Mouse (Mus musculus): ENCODE measurements around the gene Cblc. TPM values are rescaled to one million over a fixed set of nuclear protein-coding genes. Genes with fewer than 3 reads are reported as not detected.

The Cblc gene
- polyA plus RNA-seq, 1 experiment = 2.8 TPM

- Histone ChIP-seq H3K4me1 (replicated peaks; ENCODE audit: control insufficient read depth, insufficient read depth, low read length) (peaks cover 11% of the 10 kb centered on the region), H3K36me3 (ENCODE audit: control insufficient read depth, insufficient read depth, low read length) (no peaks in the 10 kb centered on the region), H3K4me3 (ENCODE audit: control insufficient read depth, insufficient read depth, low read length) (no peak overlapping the region), H3K27ac (ENCODE audit: control insufficient read depth, insufficient read depth, low read length) (no peak overlapping the region), H3K27me3 (ENCODE audit: control insufficient read depth, insufficient read depth, low read length) (no peaks in the 10 kb centered on the region; the same call in 1 of the 2 replicates)
- DNase-seq = no peak
- TF ChIP-seq CTCF (IDR thresholded peaks at IDR 0.05; ENCODE audit: borderline replicate concordance, control insufficient read depth, extremely low read depth, insufficient read depth, low read length, poor library complexity) (no peak), POLR2A (IDR thresholded peaks at IDR 0.05; ENCODE audit: control insufficient read depth, extremely low read depth, insufficient read depth, low read length, poor library complexity) (no peak)
- 90% methylated on average over 8 of the region's 8 CpGs for WGBS
These were observed 44.0 kb downstream of the Cblc start for GRCm38 (mm10) chr7:19752652-19753051.

DNA sequence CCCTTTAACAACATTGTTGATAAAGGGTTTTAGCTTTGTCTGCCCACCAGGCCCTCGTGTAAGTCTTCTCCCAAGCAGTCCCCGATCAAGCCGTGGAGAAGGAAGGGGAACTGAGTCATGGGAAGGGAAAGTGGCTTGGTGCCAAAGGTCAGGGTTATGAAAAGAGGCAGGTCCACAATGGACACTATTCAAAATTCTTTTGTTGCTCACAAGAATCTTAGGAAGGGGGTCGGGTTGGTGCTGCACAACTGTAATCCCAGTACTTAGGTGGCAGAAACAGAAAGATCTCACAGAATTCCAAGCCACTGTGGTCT lies 45.6 kb downstream of the Cblc start:
- H3K27me3 ChIP-seq (ENCODE audit: control insufficient read depth, insufficient read depth, low read length) = no peaks in the 10 kb centered on the region; the same call in 1 of the 2 replicates
- 63% methylated on average over 4 of the region's 4 CpGs for WGBS
- peaks cover 11% of the 10 kb centered on the region for H3K4me1 ChIP-seq (replicated peaks; ENCODE audit: control insufficient read depth, insufficient read depth, low read length)
- no peaks in the 10 kb centered on the region for H3K36me3 ChIP-seq (ENCODE audit: control insufficient read depth, insufficient read depth, low read length)
- H3K4me3 ChIP-seq (ENCODE audit: control insufficient read depth, insufficient read depth, low read length) = no peak overlapping the region
- TF ChIP-seq POLR2A (IDR thresholded peaks at IDR 0.05; ENCODE audit: control insufficient read depth, extremely low read depth, insufficient read depth, low read length, poor library complexity) = no peak
- no peak for TF ChIP-seq CTCF (IDR thresholded peaks at IDR 0.05; ENCODE audit: borderline replicate concordance, control insufficient read depth, extremely low read depth, insufficient read depth, low read length, poor library complexity)
- H3K27ac ChIP-seq (ENCODE audit: control insufficient read depth, insufficient read depth, low read length) = no peak overlapping the region
- no peak for DNase-seq

- Histone ChIP-seq H3K4me1 (replicated peaks; ENCODE audit: control insufficient read depth, insufficient read depth, low read length) (peaks cover 11% of the 10 kb centered on the region), H3K4me3 (ENCODE audit: control insufficient read depth, insufficient read depth, low read length) (peak within 1 kb of the TSS; percentile 3), H3K36me3 (ENCODE audit: control insufficient read depth, insufficient read depth, low read length) (no peaks in the 10 kb centered on the region), H3K27ac (ENCODE audit: control insufficient read depth, insufficient read depth, low read length) (no peak within 1 kb of the TSS), H3K27me3 (ENCODE audit: control insufficient read depth, insufficient read depth, low read length) (no peaks in the 10 kb centered on the region; the same call in 1 of the 2 replicates)
- TF ChIP-seq POLR2A (IDR thresholded peaks at IDR 0.05; ENCODE audit: control insufficient read depth, extremely low read depth, insufficient read depth, low read length, poor library complexity) (no peak), CTCF (IDR thresholded peaks at IDR 0.05; ENCODE audit: borderline replicate concordance, control insufficient read depth, extremely low read depth, insufficient read depth, low read length, poor library complexity) (peak; percentile 64; the same call in 1 of the 2 replicates)
- peak; percentile 63 for DNase-seq
- 32% methylated on average over 19 of the region's 19 CpGs for whole genome bisulfite sequencing
These were observed 46.2 kb downstream of the Cblc start, which contains the start of gene Nectin2 for GRCm38 (mm10) chr7:19750217-19751069. Nectin2 (minus strand) TSS chr7:19750483.

DNA sequence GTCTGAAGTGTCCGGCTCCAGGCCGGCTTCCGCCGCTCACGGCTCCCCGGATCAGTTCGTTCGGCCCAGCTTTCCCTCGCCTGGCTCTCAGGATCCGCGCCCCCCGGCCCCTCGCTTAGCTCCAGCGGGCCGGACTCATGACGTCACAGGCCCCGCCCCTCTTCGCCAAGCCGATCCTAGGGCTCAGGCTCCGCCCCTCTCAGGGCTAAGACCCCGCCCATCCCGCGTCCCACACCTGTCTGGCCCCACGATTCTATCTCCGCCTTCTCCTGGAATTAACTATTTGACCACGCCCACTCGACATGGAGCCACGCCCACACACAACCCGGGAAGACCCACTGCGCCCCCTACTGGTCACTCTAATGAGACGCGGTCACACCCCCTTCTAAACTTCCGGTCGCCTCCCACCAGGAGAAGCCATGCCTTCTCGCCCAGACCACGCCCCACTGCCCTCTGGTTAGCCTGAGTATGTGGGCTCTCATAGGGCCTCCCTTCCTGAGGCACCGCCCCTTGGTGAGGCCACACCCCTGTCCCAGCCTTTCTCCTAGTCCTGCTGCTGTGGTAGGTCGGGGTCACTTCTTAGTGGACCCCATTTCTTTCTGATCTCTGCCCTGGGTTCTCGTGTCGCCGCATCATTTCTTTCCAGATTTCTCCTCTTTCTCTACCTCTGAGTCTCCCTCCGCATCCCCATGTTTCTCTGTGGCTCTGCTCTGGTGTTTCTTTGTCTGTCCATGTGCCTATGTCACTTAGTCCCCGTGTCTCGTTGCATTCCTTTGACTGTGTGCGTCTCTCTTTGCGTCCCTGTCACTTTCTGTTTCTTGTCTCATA lies 47.0 kb downstream of the Cblc start:
- H3K36me3 ChIP-seq (ENCODE audit: control insufficient read depth, insufficient read depth, low read length) = no peaks in the 10 kb centered on the region
- WGBS = 2% methylated on average over 42 of the region's 46 CpGs
- peak; percentile 74 for TF ChIP-seq CTCF (IDR thresholded peaks at IDR 0.05; ENCODE audit: borderline replicate concordance, control insufficient read depth, extremely low read depth, insufficient read depth, low read length, poor library complexity)
- no peak for TF ChIP-seq POLR2A (IDR thresholded peaks at IDR 0.05; ENCODE audit: control insufficient read depth, extremely low read depth, insufficient read depth, low read length, poor library complexity)
- peak; percentile 43 for DNase-seq
- no peaks in the 10 kb centered on the region; the same call in 1 of the 2 replicates for H3K27me3 ChIP-seq (ENCODE audit: control insufficient read depth, insufficient read depth, low read length)
- no peak overlapping the region for H3K27ac ChIP-seq (ENCODE audit: control insufficient read depth, insufficient read depth, low read length)
- peaks cover 11% of the 10 kb centered on the region for H3K4me1 ChIP-seq (replicated peaks; ENCODE audit: control insufficient read depth, insufficient read depth, low read length)
- peak overlapping the region; percentile 3 for H3K4me3 ChIP-seq (ENCODE audit: control insufficient read depth, insufficient read depth, low read length)

DNA sequence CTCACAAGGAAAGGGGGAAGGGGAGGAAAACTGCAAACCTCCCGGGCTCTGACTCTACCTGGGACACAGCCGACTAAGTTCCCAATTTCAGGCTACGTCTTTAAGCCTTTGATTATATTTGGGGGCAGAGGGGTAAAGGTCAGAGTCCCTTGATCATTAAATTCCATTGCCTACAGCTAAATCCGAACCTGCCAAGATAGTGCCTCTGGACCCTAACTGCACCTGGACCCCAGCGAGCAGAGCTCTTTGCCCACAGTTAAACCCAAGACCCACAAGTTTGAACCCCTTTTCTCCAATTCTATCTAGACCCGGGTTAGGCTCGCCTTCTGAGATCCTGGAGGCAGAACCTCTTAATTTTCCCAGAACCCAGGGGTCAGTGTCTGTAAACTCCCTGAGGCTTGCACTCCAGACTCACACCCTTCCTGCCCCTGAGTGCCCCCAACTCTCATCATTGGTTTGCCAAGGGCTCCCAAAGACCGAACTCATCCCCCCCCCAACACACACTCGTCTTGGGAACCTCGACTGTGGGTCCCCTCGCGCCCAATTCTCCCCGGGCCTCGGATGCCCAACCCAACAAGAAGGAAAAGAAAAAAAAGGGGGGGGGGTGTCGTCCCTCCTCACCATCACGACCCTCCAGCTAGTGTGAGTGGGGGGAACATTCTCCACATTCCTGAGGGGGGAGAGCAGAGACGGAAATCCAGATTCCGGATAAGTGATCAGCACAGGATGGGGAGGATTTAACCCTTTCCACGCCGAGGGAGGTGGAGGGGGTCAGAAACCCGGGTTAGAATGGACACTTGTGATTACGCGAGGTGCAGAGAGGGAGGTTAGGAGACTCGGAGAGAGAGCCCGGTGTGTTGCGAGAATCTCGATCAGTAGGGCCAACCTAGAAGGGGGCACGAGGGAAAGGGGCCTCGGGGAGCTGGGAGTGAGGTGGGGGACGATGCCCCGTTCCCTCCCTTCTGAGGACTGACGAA lies 48.1 kb downstream of the Cblc start:
- Histone ChIP-seq H3K4me3 (ENCODE audit: control insufficient read depth, insufficient read depth, low read length) (peak overlapping the region; percentile 3), H3K27ac (ENCODE audit: control insufficient read depth, insufficient read depth, low read length) (no peak overlapping the region), H3K36me3 (ENCODE audit: control insufficient read depth, insufficient read depth, low read length) (no peaks in the 10 kb centered on the region), H3K4me1 (replicated peaks; ENCODE audit: control insufficient read depth, insufficient read depth, low read length) (peaks cover 11% of the 10 kb centered on the region), H3K27me3 (ENCODE audit: control insufficient read depth, insufficient read depth, low read length) (no peaks in the 10 kb centered on the region; the same call in 1 of the 2 replicates)
- no peak for TF ChIP-seq CTCF (IDR thresholded peaks at IDR 0.05; ENCODE audit: borderline replicate concordance, control insufficient read depth, extremely low read depth, insufficient read depth, low read length, poor library complexity)
- TF ChIP-seq POLR2A (IDR thresholded peaks at IDR 0.05; ENCODE audit: control insufficient read depth, extremely low read depth, insufficient read depth, low read length, poor library complexity) = no peak
- WGBS = 11% methylated on average over 32 of the region's 32 CpGs
- no peak for DNase-seq

All from thymus, adult 2 months (tissue).